Mouse (Mus musculus): ENCODE results near the gene Nrn1l.

Gene Nrn1l

GRCm38 (mm10) chr8:105890870-105891269 lies 2.5 kb upstream of the Nrn1l start:
- DNase-seq (ENCODE audit: low read depth) = no peak

GRCm38 (mm10) chr8:105892432-105892831 lies 935 bp upstream of the Nrn1l start:
- peak; percentile 61 for DNase-seq (ENCODE audit: low read depth)

GRCm38 (mm10) chr8:105897801-105898480 lies 4.6 kb downstream of the Nrn1l start:
- DNase-seq (ENCODE audit: low read depth) = no peak

GRCm38 (mm10) chr8:105900180-105900940 lies 7.0 kb downstream of the Nrn1l start, which contains the start of gene Pskh1:
Gene Pskh1, plus strand, starts transcription at chr8:105900441.
- DNase-seq (ENCODE audit: low read depth) = peak; percentile 98

GRCm38 (mm10) chr8:105900941-105901616 lies 7.7 kb downstream of the Nrn1l start:
- DNase-seq (ENCODE audit: low read depth) = peak; percentile 26

- DNase-seq (ENCODE audit: low read depth) = no peak
Measured at GRCm38 (mm10) chr8:105919390-105919789, 26.0 kb downstream of the Nrn1l start.

GRCm38 (mm10) chr8:105925123-105925522 lies 31.8 kb downstream of the Nrn1l start:
- DNase-seq (ENCODE audit: low read depth) = peak; percentile 19

- peak; percentile 86 for DNase-seq (ENCODE audit: low read depth)
Measured at GRCm38 (mm10) chr8:105930602-105931001, 37.2 kb downstream of the Nrn1l start.

GRCm38 (mm10) chr8:105931271-105931670 lies 37.9 kb downstream of the Nrn1l start:
- no peak for DNase-seq (ENCODE audit: low read depth)

GRCm38 (mm10) chr8:105932525-105932924 lies 39.2 kb downstream of the Nrn1l start:
- no peak for DNase-seq (ENCODE audit: low read depth)

- DNase-seq (ENCODE audit: low read depth) = no peak
Measured at GRCm38 (mm10) chr8:105933762-105934161, 40.4 kb downstream of the Nrn1l start, which contains the start of gene Ctrl. Gene Ctrl, minus strand, starts transcription at chr8:105933862.

- DNase-seq (ENCODE audit: low read depth) = no peak
Measured at GRCm38 (mm10) chr8:105935105-105935504, 41.7 kb downstream of the Nrn1l start.

- DNase-seq (ENCODE audit: low read depth) = no peak
Measured at GRCm38 (mm10) chr8:105935863-105936603, 42.7 kb downstream of the Nrn1l start.

GRCm38 (mm10) chr8:105936866-105937475 lies 43.6 kb downstream of the Nrn1l start:
- DNase-seq (ENCODE audit: low read depth) = peak; percentile 90

- DNase-seq (ENCODE audit: low read depth) = peak; percentile 49
Measured at GRCm38 (mm10) chr8:105937496-105938305, 44.3 kb downstream of the Nrn1l start.

GRCm38 (mm10) chr8:105938306-105938669 lies 44.9 kb downstream of the Nrn1l start, which contains the start of gene Psmb10:
Gene Psmb10, minus strand, starts transcription at chr8:105938444.
- peak; percentile 56 for DNase-seq (ENCODE audit: low read depth)

GRCm38 (mm10) chr8:105942026-105942425 lies 48.7 kb downstream of the Nrn1l start:
- DNase-seq (ENCODE audit: low read depth) = no peak

- no peak for DNase-seq (ENCODE audit: low read depth)
Measured at GRCm38 (mm10) chr8:105942542-105942941, 49.2 kb downstream of the Nrn1l start.

GRCm38 (mm10) chr8:105943321-105943739 lies 50.0 kb downstream of the Nrn1l start, which contains the start of gene Lcat:
Gene Lcat, minus strand, starts transcription at chr8:105943382.
- DNase-seq (ENCODE audit: low read depth) = no peak

All from NIH3T3 (cell line).